Mouse (Mus musculus): ENCODE data around the gene Phactr3. TPM values are rescaled to one million over a fixed set of nuclear protein-coding genes. Genes with fewer than 3 reads are reported as not detected.

Gene Phactr3
- polyA plus RNA-seq, 1 experiment from 2014 or later, result 17.2 TPM

DNA sequence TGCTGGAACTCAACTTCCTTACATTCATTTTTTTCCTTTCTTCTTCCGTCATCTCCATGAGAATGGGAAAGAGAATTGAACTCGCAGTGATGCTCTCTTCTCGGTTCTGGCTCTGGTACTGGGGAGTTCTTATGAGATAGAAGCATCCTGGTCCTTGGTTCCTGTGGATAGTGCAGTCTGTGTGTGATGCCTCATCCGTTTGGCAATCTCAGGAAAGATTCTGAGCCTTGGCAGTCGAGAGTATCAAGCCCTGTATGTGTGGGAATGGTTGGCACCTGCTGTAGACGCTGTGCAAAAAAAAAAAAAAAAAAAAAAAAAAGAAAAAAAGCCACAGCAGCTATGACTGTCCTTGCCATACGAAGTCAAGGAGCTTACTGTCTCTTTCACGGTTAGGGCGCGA, 47.2 kb downstream of the Phactr3 start:
- no peak for ATAC-seq (ENCODE audit: low FRiP score)
- Histone ChIP-seq H3K36me3 (replicated peaks) (no peaks in the 10 kb centered on the region), H3K9me3 (no peaks in the 10 kb centered on the region), H3K4me1 (peaks cover 12% of the 10 kb centered on the region), H3K4me3 (replicated peaks) (no peak overlapping the region), H3K9ac (no peak overlapping the region), H3K27ac (no peak overlapping the region), H3K4me2 (no peak overlapping the region), H3K27me3 (no peaks in the 10 kb centered on the region)
- WGBS, result 79% methylated on average over 10 of the region's 10 CpGs

- Histone ChIP-seq H3K9ac (no peak overlapping the region), H3K9me3 (no peaks in the 10 kb centered on the region), H3K4me1 (peaks cover 14% of the 10 kb centered on the region), H3K36me3 (replicated peaks) (no peaks in the 10 kb centered on the region), H3K4me2 (no peak overlapping the region), H3K27ac (no peak overlapping the region), H3K27me3 (no peaks in the 10 kb centered on the region), H3K4me3 (replicated peaks) (no peak overlapping the region)
- WGBS, result 47% methylated on average over 8 of the region's 8 CpGs
- no peak for ATAC-seq (ENCODE audit: low FRiP score)
These were observed 51.2 kb downstream of the Phactr3 start for GRCm38 (mm10) chr2:178169983-178170382.

GRCm38 (mm10) chr2:178173951-178174350, 55.2 kb downstream of the Phactr3 start:
- H3K27me3 ChIP-seq, result no peaks in the 10 kb centered on the region

GRCm38 (mm10) chr2:178175286-178175931, 56.6 kb downstream of the Phactr3 start:
- Histone ChIP-seq H3K27ac (peak overlapping the region; percentile 10; the same call in 1 of the 2 replicates), H3K36me3 (replicated peaks) (no peaks in the 10 kb centered on the region), H3K4me1 (peaks cover 14% of the 10 kb centered on the region), H3K4me2 (peak overlapping the region; percentile 31), H3K27me3 (no peaks in the 10 kb centered on the region), H3K9ac (0 out of 2 replicates have a peak overlapping the region, but pooled peaks have one; percentile 22), H3K4me3 (replicated peaks) (no peak overlapping the region), H3K9me3 (no peaks in the 10 kb centered on the region)
- peak; percentile 87 for ATAC-seq (ENCODE audit: low FRiP score)
- WGBS, result 23% methylated on average over 16 of the region's 16 CpGs

More at GRCm38 (mm10) chr2:178173951-178174350, 55.2 kb downstream of the Phactr3 start:
- H3K4me3 ChIP-seq (replicated peaks), result no peak overlapping the region
- H3K27ac ChIP-seq, result no peak overlapping the region
- H3K9me3 ChIP-seq, result no peaks in the 10 kb centered on the region
- ATAC-seq (ENCODE audit: low FRiP score), result no peak
- H3K4me1 ChIP-seq, result peaks cover 26% of the 10 kb centered on the region
- H3K9ac ChIP-seq, result no peak overlapping the region
- WGBS, result 31% methylated on average over 2 of the region's 2 CpGs
- no peak overlapping the region for H3K4me2 ChIP-seq
- H3K36me3 ChIP-seq (replicated peaks), result no peaks in the 10 kb centered on the region

GRCm38 (mm10) chr2:178184251-178184650, 65.5 kb downstream of the Phactr3 start:
- no peak for ATAC-seq (ENCODE audit: low FRiP score)
- Histone ChIP-seq H3K4me3 (replicated peaks) (no peak overlapping the region), H3K27me3 (no peaks in the 10 kb centered on the region), H3K4me1 (peaks cover 13% of the 10 kb centered on the region), H3K9ac (no peak overlapping the region), H3K27ac (no peak overlapping the region), H3K36me3 (replicated peaks) (no peaks in the 10 kb centered on the region), H3K4me2 (no peak overlapping the region), H3K9me3 (no peaks in the 10 kb centered on the region)
- WGBS, result 81% methylated on average over 5 of the region's 5 CpGs

DNA sequence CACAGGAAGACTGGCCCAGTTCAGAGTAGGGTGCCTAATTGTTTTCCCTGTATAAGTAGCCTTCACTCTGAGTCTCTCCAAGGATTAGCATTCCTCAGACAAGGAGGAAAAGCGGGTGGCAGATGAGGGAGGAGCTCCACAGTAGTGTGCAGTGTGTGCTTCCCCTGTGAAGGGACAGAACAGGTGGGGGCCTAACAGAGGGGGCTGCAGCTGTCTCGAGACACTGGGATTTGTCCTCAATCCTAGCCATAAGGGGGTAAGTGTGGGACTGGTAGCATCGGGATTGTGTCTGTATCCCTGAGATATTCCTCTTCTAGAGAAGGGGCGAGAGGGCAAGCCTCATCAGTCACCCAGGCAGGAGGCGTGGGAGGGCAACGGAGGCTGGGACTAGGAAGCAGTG, 66.1 kb downstream of the Phactr3 start:
- H3K4me1 ChIP-seq, result peaks cover 13% of the 10 kb centered on the region

DNA sequence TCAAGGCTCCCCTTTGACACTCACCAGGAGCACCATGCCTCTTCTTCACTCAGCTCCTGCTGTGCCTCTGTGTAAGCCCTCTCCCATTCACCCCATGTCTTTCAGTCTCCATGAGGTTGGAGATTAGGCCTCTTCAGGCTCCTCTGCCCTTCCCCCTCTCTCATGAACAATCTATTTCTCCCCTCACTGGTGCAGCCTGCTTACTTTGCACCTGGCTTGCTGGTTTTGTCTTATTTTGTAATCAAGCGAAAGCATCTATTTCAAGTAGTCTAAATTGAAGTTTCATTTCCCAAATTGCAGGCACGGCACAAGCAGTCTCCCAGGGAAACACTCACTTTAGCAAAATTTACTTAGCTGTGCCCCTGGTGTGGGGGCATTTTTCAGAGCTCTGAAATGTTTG, 70.2 kb downstream of the Phactr3 start:
- Histone ChIP-seq H3K36me3 (replicated peaks) (no peaks in the 10 kb centered on the region), H3K9me3 (no peaks in the 10 kb centered on the region), H3K27me3 (no peaks in the 10 kb centered on the region), H3K9ac (no peak overlapping the region), H3K27ac (no peak overlapping the region), H3K4me3 (replicated peaks) (no peak overlapping the region), H3K4me2 (no peak overlapping the region), H3K4me1 (peaks cover 24% of the 10 kb centered on the region)
- 44% methylated on average over 2 of the region's 2 CpGs for WGBS
- ATAC-seq (ENCODE audit: low FRiP score), result no peak

More for the DNA sequence above, 66.1 kb downstream of the Phactr3 start:
- ATAC-seq (ENCODE audit: low FRiP score), result no peak
- H3K9me3 ChIP-seq, result no peaks in the 10 kb centered on the region
- WGBS, result 52% methylated on average over 6 of the region's 6 CpGs
- no peak overlapping the region for H3K4me2 ChIP-seq
- H3K9ac ChIP-seq, result no peak overlapping the region
- H3K27ac ChIP-seq, result no peak overlapping the region
- no peaks in the 10 kb centered on the region for H3K27me3 ChIP-seq
- no peak overlapping the region for H3K4me3 ChIP-seq (replicated peaks)
- H3K36me3 ChIP-seq (replicated peaks), result no peaks in the 10 kb centered on the region

DNA sequence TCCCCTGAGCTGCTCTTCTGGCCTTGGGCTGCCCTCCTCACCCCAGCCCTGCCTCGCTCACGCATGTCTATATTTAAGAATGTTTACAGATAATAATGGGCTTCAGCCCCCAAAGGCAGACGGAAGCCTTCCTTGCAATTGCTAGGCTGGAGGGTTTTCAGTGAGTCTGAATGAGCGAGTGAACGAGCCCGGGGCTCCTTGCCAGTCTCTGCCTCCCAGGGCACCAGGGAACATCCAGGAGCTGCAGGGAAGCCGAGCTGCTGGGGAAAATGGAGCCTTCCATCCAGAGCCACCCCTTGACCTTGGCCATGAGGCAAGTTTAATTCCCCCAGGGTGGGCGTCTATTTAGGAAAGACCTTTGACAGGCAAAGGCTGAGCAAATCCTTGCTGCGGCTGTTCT, 74.1 kb downstream of the Phactr3 start:
- no peak for ATAC-seq (ENCODE audit: low FRiP score)
- H3K4me3 ChIP-seq (replicated peaks), result no peak overlapping the region
- H3K9me3 ChIP-seq, result no peaks in the 10 kb centered on the region
- no peak overlapping the region for H3K27ac ChIP-seq
- no peak overlapping the region for H3K9ac ChIP-seq
- H3K4me1 ChIP-seq, result peaks cover 19% of the 10 kb centered on the region
- H3K27me3 ChIP-seq, result no peaks in the 10 kb centered on the region
- no peaks in the 10 kb centered on the region for H3K36me3 ChIP-seq (replicated peaks)
- WGBS, result 61% methylated on average over 9 of the region's 9 CpGs
- no peak overlapping the region for H3K4me2 ChIP-seq

DNA sequence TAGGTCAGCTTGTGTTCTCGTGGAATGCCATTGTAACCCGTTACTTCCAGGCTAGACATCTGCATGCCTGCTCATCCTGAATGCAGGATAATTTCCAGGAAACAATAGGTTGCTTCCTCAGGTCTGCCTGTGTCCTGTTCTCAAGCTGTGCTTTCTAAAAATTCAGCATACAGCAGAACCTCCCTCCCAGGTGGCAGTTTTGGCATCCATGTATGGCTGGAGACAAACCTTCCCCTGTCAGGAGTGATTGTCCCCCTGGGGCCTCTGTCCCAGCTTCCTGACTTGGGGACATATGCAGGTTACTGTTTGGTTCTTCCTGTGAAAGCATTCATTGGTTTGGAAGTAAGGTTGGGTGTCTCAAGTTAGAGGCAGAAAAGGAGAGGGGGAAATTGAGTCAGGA, 74.7 kb downstream of the Phactr3 start:
- peaks cover 17% of the 10 kb centered on the region for H3K4me1 ChIP-seq
- no peaks in the 10 kb centered on the region for H3K27me3 ChIP-seq
- H3K4me3 ChIP-seq (replicated peaks), result no peak overlapping the region
- no peak for ATAC-seq (ENCODE audit: low FRiP score)
- H3K36me3 ChIP-seq (replicated peaks), result no peaks in the 10 kb centered on the region
- no peak overlapping the region for H3K27ac ChIP-seq
- H3K4me2 ChIP-seq, result no peak overlapping the region
- no peaks in the 10 kb centered on the region for H3K9me3 ChIP-seq
- H3K9ac ChIP-seq, result no peak overlapping the region
- WGBS, result 45% methylated on average over 2 of the region's 2 CpGs

GRCm38 (mm10) chr2:178194908-178195307, 76.1 kb downstream of the Phactr3 start:
- Histone ChIP-seq H3K4me2 (no peak overlapping the region), H3K9me3 (no peaks in the 10 kb centered on the region), H3K27ac (no peak overlapping the region), H3K36me3 (replicated peaks) (no peaks in the 10 kb centered on the region), H3K27me3 (no peaks in the 10 kb centered on the region), H3K4me3 (replicated peaks) (no peak overlapping the region), H3K4me1 (peaks cover 11% of the 10 kb centered on the region; the same call in 1 of the 2 replicates), H3K9ac (no peak overlapping the region)
- WGBS, result 76% methylated on average over 5 of the region's 5 CpGs
- no peak for ATAC-seq (ENCODE audit: low FRiP score)

GRCm38 (mm10) chr2:178196038-178196437, 77.3 kb downstream of the Phactr3 start:
- Histone ChIP-seq H3K4me3 (replicated peaks) (no peak overlapping the region), H3K4me1 (peaks cover 11% of the 10 kb centered on the region; the same call in 1 of the 2 replicates), H3K27ac (no peak overlapping the region), H3K9me3 (no peaks in the 10 kb centered on the region), H3K36me3 (replicated peaks) (no peaks in the 10 kb centered on the region), H3K9ac (no peak overlapping the region), H3K4me2 (no peak overlapping the region), H3K27me3 (no peaks in the 10 kb centered on the region)
- ATAC-seq (ENCODE audit: low FRiP score), result no peak
- WGBS, result 83% methylated on average over 6 of the region's 6 CpGs

DNA sequence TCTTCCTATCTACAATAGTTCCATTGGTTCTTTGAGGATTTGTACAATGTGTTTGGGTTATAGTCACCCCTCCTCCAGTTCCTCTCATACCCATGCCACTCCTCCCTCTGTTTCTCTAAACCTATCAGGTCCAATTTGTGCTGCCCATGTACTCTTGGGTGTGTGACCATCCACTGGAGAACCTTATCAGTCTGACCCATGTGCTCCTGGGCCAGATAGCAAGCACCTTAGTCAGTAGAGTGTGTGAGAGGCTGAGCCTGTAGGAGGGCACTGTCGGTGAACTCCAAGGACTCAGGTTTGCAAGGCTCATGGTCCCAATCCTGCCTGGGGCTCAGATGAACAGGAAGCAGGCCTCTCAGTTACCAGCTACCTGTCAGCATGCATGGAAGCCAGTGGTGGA, 78.8 kb downstream of the Phactr3 start:
- Histone ChIP-seq H3K27ac (no peak overlapping the region), H3K4me2 (no peak overlapping the region), H3K9ac (no peak overlapping the region), H3K4me1 (peaks cover 10% of the 10 kb centered on the region; the same call in 1 of the 2 replicates), H3K9me3 (no peaks in the 10 kb centered on the region), H3K27me3 (no peaks in the 10 kb centered on the region), H3K4me3 (replicated peaks) (no peak overlapping the region), H3K36me3 (replicated peaks) (no peaks in the 10 kb centered on the region)
- no peak for ATAC-seq (ENCODE audit: low FRiP score)
- WGBS, result 85% methylated on average over 1 of the region's 1 CpGs

DNA sequence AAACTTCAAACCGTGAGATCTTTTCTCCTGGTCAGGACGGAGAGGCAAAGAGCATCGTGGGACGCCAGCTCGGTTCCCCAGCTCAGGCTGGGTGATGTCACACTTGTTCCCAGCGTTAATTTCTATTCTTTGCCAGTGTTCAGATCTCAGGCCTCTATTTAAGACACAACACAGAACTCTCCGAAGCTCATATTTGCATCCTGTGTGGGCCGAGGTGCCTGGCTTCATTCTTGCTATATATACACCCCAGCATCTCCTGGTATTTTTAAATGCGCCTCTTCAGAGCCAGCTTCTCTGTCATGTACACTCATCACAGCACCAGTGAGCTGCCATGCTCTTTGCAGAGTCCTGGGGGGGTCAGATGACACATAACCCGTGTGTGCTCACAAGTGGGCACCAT, 85.7 kb downstream of the Phactr3 start:
- Histone ChIP-seq H3K4me1 (no peaks in the 10 kb centered on the region), H3K27me3 (no peaks in the 10 kb centered on the region), H3K9ac (no peak overlapping the region), H3K27ac (no peak overlapping the region), H3K36me3 (replicated peaks) (no peaks in the 10 kb centered on the region), H3K4me2 (no peak overlapping the region), H3K9me3 (no peaks in the 10 kb centered on the region), H3K4me3 (replicated peaks) (no peak overlapping the region)
- ATAC-seq (ENCODE audit: low FRiP score), result no peak
- 83% methylated on average over 10 of the region's 10 CpGs for WGBS
